Mouse (Mus musculus) neural tube, embryonic 11.5 days (tissue): ENCODE measurements around the gene Il15ra. TPM values are rescaled to one million over a fixed set of nuclear protein-coding genes. Genes with fewer than 3 reads are reported as not detected.
"Not testable (repeated sequence)": the region's sequence is repeated elsewhere in the genome, so short reads cannot be mapped to it uniquely, and the experiment has no call there.

Experiments
- ATAC-seq: fragments of 200-750 bp; cut with Nextera tagmentation; 2 replicates; pipeline ENCODE4 v1.8.0; 2017; ENCODE audit warnings: moderate number of reproducible peaks, mild to moderate bottlenecking, moderate TSS enrichment, moderate library complexity; ENCODE audit not compliant: insufficient read depth, low FRiP score, low TSS enrichment
- DNase-seq: peaks from one replicate; pipeline ENCODE4 v3.0.0-alpha.2; 2015; ENCODE audit warnings: low spot score
- H3K27ac ChIP-seq: fragments of 300-500 bp; sonication (generic); 2 replicates; pipeline ENCODE4 v1.5.1; 2014; ENCODE audit warnings: low read depth, mild to moderate bottlenecking, low read length
- H3K27me3 ChIP-seq: fragments of 300-500 bp; sonication (generic); 2 replicates; pipeline ENCODE4 v1.6.1; 2014; ENCODE audit warnings: mild to moderate bottlenecking, low read length, mixed read lengths; ENCODE audit not compliant: control insufficient read depth, insufficient read depth
- H3K36me3 ChIP-seq: fragments of 300-500 bp; sonication (generic); 2 replicates; pipeline ENCODE4 v1.6.1; 2014; ENCODE audit warnings: mild to moderate bottlenecking, low read length, moderate library complexity, mixed read lengths; ENCODE audit not compliant: control insufficient read depth, insufficient read depth
- H3K4me1 ChIP-seq: fragments of 300-500 bp; sonication (generic); 2 replicates; pipeline ENCODE4 v1.6.1; 2014; ENCODE audit warnings: low read length, mixed read lengths; ENCODE audit not compliant: control insufficient read depth, insufficient read depth
- H3K4me2 ChIP-seq: fragments of 300-500 bp; sonication (generic); 2 replicates; pipeline ENCODE4 v1.6.1; 2014; ENCODE audit warnings: low read depth, mild to moderate bottlenecking, moderate library complexity
- H3K4me3 ChIP-seq: fragments of 300-500 bp; sonication (generic); 2 replicates; pipeline ENCODE4 v1.5.1; 2014; ENCODE audit warnings: low read depth, low read length
- H3K9ac ChIP-seq: fragments of 300-500 bp; sonication (generic); 2 replicates; pipeline ENCODE4 v1.6.1; 2014; ENCODE audit warnings: mild to moderate bottlenecking, low read length
- H3K9me3 ChIP-seq: fragments of 300-500 bp; sonication (generic); 2 replicates; pipeline ENCODE4 v1.6.1; 2016; ENCODE audit warnings: low read length; ENCODE audit not compliant: control insufficient read depth
- WGBS: fragments of 180-500 bp; shearing (Covaris S2); extraction: QIAGEN DNeasy Blood & Tissue Kit; methylation state at CpG from one replicate; pipeline ENCODE4 v1.1.7; 2014; 5-methylcytosine and 5-hydroxymethylcytosine counted together
- polyA plus RNA-seq: library from polyadenylated mRNA; unstranded; fragments of >200 nt; fragmentation: Nextera tagmentation; extraction: Ambion mirVana; gene quantifications from 2 replicates; pipeline ENCODE4 v1.2.1, GENCODE M21; 2014

Il15ra gene
- polyA plus RNA-seq, 1 experiment from 2014 or later: 0.82 TPM

GRCm38 (mm10) chr2:11695867-11696266, 9.2 kb upstream of the Il15ra start:
- Histone ChIP-seq H3K9me3 (no peaks in the 10 kb centered on the region), H3K27ac (no peak overlapping the region), H3K9ac (no peak overlapping the region), H3K4me2 (no peak overlapping the region), H3K4me3 (no peak overlapping the region), H3K36me3 (no peaks in the 10 kb centered on the region), H3K27me3 (no peaks in the 10 kb centered on the region), H3K4me1 (no peaks in the 10 kb centered on the region)
- DNase-seq (no peak), ATAC-seq (no peak)
- 69% methylated on average over 2 of the region's 2 CpGs for WGBS

DNA sequence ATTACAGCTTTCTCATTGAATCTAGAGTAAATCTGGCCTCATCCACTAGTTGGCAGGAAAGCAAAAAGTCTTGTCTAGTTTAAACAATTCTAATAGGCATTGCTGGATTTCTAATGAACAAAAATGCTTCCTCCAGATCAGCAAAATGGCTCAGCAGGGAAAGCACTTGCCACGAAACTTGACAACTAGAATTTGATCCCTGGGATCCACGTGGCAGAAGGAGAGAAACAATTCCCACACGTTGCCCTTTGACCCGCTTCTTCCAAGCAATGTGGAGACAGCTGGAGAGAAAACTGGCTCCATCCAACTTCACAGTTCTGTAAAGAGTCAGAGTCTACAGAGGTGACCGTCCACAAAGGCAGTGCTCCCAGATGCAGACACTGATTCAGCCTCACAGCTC, 6.1 kb upstream of the Il15ra start:
- H3K27ac ChIP-seq: no peak overlapping the region
- WGBS: 66% methylated on average over 5 of the region's 5 CpGs
- H3K4me3 ChIP-seq: no peak overlapping the region
- H3K9ac ChIP-seq: no peak overlapping the region
- H3K4me2 ChIP-seq: no peak overlapping the region
- H3K27me3 ChIP-seq: no peaks in the 10 kb centered on the region
- no peaks in the 10 kb centered on the region for H3K9me3 ChIP-seq
- ATAC-seq (no peak), DNase-seq (no peak)
- no peaks in the 10 kb centered on the region for H3K4me1 ChIP-seq
- H3K36me3 ChIP-seq: no peaks in the 10 kb centered on the region

GRCm38 (mm10) chr2:11699905-11700304, 5.2 kb upstream of the Il15ra start:
- Histone ChIP-seq H3K4me2 (no peak overlapping the region), H3K4me3 (no peak overlapping the region), H3K27ac (no peak overlapping the region), H3K4me1 (no peaks in the 10 kb centered on the region), H3K9ac (no peak overlapping the region), H3K9me3 (no peaks in the 10 kb centered on the region), H3K36me3 (no peaks in the 10 kb centered on the region), H3K27me3 (no peaks in the 10 kb centered on the region)
- WGBS: 86% methylated on average over 2 of the region's 2 CpGs
- DNase-seq: no peak
- ATAC-seq: no peak

- 2% methylated on average over 28 of the region's 28 CpGs for WGBS
- Histone ChIP-seq H3K4me1 (0 out of 2 replicates have a peak, but pooled peaks cover 6% of the 10 kb centered on the region), H3K27me3 (peaks cover 7% of the 10 kb centered on the region), H3K4me3 (peak overlapping the region; percentile 64), H3K27ac (no peak overlapping the region), H3K9ac (peak overlapping the region; percentile 59), H3K9me3 (no peaks in the 10 kb centered on the region), H3K36me3 (no peaks in the 10 kb centered on the region), H3K4me2 (peak overlapping the region; percentile 99)
- ATAC-seq: peak; percentile 45; the same call in 1 of the 2 replicates
- no peak for DNase-seq
These were observed 1.1 kb downstream of the Il15ra start for GRCm38 (mm10) chr2:11706030-11706745.

DNA sequence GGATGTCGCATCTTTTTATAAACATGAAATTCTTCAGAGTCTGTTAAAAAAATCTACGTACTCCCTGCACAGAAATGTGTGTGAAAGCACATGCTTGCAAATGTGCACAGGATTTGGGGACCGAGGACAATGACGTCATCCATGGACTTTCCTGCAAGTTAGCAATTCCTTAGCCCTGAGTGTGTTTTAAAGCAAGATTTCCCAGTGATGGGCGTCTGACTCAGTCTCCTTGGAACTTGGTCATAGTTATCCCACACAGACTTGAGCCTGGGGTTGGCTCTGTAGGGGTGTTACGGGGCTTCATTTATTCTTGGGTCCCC, 1.6 kb downstream of the Il15ra start:
- Histone ChIP-seq H3K36me3 (no peaks in the 10 kb centered on the region), H3K4me2 (peak overlapping the region; percentile 99; the same call in 1 of the 2 replicates), H3K9ac (no peak overlapping the region), H3K27ac (no peak overlapping the region), H3K4me3 (0 out of 2 replicates have a peak overlapping the region, but pooled peaks have one; percentile 64), H3K9me3 (no peaks in the 10 kb centered on the region), H3K27me3 (peaks cover 7% of the 10 kb centered on the region), H3K4me1 (0 out of 2 replicates have a peak, but pooled peaks cover 6% of the 10 kb centered on the region)
- ATAC-seq (no peak), DNase-seq (no peak)
- 38% methylated on average over 6 of the region's 6 CpGs for WGBS

GRCm38 (mm10) chr2:11708538-11708937, 3.4 kb downstream of the Il15ra start:
- 83% methylated on average over 5 of the region's 5 CpGs for WGBS
- no peak overlapping the region for H3K9ac ChIP-seq
- H3K27ac ChIP-seq: no peak overlapping the region
- H3K4me3 ChIP-seq: no peak overlapping the region
- H3K4me1 ChIP-seq: 0 out of 2 replicates have a peak, but pooled peaks cover 6% of the 10 kb centered on the region
- no peak overlapping the region for H3K4me2 ChIP-seq
- H3K9me3 ChIP-seq: no peaks in the 10 kb centered on the region
- ATAC-seq (no peak), DNase-seq (no peak)
- H3K36me3 ChIP-seq: no peaks in the 10 kb centered on the region
- H3K27me3 ChIP-seq: peaks cover 7% of the 10 kb centered on the region

- not testable (repeated sequence) for H3K36me3 ChIP-seq, ATAC-seq, H3K4me2 ChIP-seq, H3K9ac ChIP-seq, DNase-seq, H3K27ac ChIP-seq, H3K4me3 ChIP-seq, H3K27me3 ChIP-seq, H3K4me1 ChIP-seq, H3K9me3 ChIP-seq
- WGBS: 55% methylated on average over 4 of the region's 4 CpGs
These were observed 5.0 kb downstream of the Il15ra start for GRCm38 (mm10) chr2:11710101-11710500.

DNA sequence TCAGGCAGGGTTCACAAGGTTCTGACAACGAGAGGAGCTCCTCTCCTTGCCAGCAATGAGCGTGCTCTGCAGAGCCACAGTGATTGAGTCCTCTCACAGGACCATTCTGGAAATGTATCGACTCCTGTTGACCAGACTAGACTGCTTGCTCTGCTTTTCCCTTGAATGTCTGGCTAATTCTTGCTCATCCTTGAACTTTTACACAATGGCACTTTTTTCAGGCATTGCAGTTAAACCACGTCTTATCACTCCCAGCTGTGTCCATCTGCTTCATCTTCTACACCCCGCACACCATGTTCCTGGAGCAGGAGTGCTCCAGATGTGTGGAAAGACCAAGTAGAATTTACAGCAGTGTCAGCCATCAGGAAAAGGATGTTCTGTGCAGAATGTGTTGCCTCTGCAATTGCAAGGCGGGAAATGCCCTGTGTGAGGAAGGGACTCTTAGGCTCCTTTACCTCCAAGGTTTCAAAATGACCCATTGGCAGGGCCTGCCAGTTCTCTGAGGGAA, 7.4 kb downstream of the Il15ra start:
- no peaks in the 10 kb centered on the region for H3K4me1 ChIP-seq
- ATAC-seq (no peak), DNase-seq (no peak)
- no peaks in the 10 kb centered on the region for H3K36me3 ChIP-seq
- no peaks in the 10 kb centered on the region for H3K27me3 ChIP-seq
- H3K4me3 ChIP-seq: no peak overlapping the region
- 81% methylated on average over 6 of the region's 6 CpGs for WGBS
- no peak overlapping the region for H3K9ac ChIP-seq
- H3K4me2 ChIP-seq: no peak overlapping the region
- H3K27ac ChIP-seq: no peak overlapping the region
- no peaks in the 10 kb centered on the region for H3K9me3 ChIP-seq

DNA sequence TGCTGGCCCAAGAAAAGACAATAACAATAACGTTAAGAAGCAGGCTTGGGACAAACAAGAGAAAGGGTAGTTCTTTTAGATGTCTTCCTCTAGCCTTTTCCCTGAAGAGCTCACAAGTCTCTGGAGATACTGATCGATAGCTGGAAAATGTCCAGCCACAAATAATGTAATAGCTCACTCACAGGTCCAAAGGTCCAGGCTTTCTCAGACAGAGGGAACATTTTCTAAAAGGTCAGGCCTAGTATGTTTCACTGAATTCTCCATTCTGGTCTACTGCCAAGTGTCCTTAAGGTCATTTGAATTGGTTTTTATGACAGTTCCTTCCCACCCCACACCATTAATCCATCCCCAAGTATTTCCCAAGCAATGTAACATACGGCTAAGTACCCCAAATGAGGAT, 7.9 kb downstream of the Il15ra start:
- 72% methylated on average over 3 of the region's 3 CpGs for WGBS
- Histone ChIP-seq H3K9ac (no peak overlapping the region), H3K36me3 (no peaks in the 10 kb centered on the region), H3K27ac (no peak overlapping the region), H3K4me3 (no peak overlapping the region), H3K4me2 (no peak overlapping the region), H3K9me3 (no peaks in the 10 kb centered on the region), H3K27me3 (no peaks in the 10 kb centered on the region), H3K4me1 (no peaks in the 10 kb centered on the region)
- DNase-seq (no peak), ATAC-seq (no peak)
